Mouse (Mus musculus) natural killer cell, adult 2 months (primary cell): ENCODE results near the gene Fam240b.
"Not testable (repeated sequence)": the region's sequence is repeated elsewhere in the genome, so short reads cannot be mapped to it uniquely, and the experiment has no call there.

Experiments used
- DNase-seq, 2 experiments: peaks; one replicate each; pipeline ENCODE4 v3.0.0; 2022; ENCODE audit warnings: low spot score in 2 of 2

Gene Fam240b

DNA sequence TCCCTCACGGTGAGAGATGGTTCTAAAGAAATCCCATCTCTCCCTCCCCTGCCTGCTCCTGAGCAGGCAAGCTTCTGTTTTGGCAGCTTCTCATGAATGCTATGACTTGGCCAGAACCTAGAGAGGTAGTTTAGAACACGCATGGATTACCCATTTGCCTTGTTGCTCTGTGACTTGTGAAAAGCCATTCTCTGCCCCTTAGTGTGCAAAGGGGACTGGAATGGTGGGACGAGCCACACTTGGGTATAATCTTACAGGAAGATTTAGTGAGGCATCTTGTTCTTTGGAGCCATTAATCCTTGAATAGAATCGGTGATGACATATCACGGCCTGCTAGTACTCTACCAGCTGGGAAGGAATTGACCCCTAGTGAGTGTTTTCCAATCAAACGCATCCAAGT lies at the start of gene Fam240b:
TSS of gene Fam240b (minus strand) at position 101 of the 400 bp plus-strand sequence.
- no peak for DNase-seq

DNA sequence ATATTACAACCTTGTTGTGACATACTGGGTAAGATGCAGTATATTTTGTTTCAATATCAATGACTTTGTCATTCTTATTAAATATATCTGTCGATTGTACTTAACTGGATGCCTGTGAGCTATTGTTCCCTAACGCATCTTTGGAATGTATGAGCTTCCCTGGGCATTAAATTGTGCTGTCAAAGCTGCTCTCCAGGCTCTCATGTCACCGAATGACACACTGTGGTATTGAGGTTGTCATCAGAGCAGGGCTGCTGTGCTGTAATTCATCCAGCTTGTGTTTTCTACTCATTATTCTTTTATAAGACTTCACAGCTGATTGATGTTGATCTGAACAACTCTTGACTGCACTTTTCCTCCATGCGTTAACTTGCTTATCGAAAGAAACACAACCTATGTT lies 32.5 kb upstream of the Fam240b start:
- no peak for DNase-seq

DNA sequence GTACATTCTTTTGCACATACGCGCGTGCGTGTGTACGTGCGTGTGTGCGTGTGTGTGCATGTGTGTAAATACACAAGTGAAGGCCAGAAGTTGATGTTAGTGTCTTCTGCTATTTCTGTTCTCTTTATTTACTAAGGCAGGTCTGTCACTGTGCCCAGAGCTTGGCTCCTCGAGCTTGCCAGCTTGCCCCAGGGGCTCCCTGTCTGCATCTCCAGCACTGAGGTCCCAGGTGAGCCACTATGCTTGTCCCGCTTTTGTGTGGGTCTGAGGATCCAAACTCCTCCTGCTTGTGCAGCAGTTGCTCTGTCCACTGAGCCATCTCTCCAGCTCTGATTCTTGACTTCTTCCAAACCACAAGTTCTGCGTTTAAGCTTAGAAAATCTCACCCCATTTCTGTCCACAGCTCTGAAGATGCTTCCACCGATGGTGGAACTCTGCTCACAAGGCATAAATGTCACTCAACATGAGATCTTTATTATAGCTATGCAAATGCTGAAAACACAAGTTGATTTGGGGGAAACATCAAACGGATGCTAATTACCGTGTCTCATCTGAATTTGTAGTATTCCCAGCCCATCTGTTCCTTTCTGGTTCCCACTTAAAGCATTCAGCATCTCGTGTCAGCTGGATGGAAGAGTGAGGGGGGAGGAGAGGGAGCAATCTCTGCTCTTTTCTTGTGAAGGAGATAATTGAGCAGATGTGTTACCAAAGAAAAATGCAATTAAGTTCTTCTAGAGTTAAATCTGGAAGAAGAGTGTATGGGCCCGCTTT lies 29.1 kb upstream of the Fam240b start:
- no peak for DNase-seq

- no peak for DNase-seq
Measured at GRCm38 (mm10) chr13:64514247-64514646, 16.7 kb upstream of the Fam240b start.

- DNase-seq, result no peak
Measured at GRCm38 (mm10) chr13:64511616-64512015, 14.0 kb upstream of the Fam240b start.

DNA sequence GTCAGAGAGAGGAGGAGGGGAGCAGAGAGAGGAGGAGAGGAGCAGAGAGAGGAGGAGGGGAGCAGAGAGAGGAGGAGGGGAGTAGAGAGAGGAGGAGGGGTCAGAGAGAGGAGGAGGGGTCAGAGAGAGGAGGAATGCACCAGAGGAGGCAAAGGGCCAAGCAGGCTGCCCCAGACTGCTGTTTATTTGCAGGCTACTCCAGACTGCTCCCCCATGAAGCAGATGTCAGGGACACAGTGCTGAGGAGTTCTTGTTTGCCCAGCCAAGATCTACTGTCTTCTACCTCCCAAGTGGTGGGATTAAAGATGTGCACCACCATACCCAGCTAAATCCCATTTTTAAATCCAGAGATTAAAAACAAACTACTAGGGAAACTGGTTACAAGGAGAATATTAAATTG lies 9.8 kb upstream of the Fam240b start:
- DNase-seq, result no peak

GRCm38 (mm10) chr13:64502833-64503232 lies 5.2 kb upstream of the Fam240b start:
- DNase-seq, result no peak

DNA sequence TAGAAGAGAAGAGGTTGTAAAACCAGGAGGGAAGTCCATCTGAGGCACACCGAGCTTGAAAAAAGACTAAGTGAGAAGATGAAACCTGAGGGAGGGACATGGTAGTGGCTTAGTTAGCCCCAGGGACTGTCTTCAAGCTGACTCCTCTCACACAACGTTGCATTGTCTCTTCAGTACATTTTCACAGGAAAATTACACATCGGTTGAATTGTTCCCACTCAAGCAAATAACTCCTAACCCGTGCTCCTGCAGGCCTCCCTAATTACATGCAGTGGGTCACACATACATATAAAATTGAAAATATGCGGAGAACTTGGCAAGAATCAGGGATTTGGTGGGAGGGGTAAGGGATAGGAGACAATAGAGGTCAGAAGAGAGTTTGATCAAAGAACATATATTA lies 4.0 kb downstream of the Fam240b start:
- DNase-seq, result no peak

DNA sequence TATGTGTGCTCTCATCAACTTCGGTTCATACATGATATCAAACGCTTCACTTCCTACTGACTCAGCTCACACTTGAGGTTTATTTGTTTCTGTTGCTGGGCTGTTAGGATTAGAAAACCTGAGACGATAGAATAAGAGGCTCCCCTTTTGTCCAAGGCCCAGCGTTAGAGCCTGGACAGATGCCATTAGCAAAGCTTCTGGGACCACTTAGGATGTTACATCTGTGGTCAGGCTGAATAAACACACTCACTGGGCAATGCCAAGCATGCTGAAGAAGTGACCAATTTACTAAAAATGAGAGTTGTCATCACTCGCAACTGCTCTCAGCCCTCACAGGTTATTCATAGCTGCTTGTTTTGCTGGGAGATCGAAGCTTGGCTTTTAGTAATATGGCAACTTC lies 7.7 kb downstream of the Fam240b start:
- DNase-seq, result no peak

DNA sequence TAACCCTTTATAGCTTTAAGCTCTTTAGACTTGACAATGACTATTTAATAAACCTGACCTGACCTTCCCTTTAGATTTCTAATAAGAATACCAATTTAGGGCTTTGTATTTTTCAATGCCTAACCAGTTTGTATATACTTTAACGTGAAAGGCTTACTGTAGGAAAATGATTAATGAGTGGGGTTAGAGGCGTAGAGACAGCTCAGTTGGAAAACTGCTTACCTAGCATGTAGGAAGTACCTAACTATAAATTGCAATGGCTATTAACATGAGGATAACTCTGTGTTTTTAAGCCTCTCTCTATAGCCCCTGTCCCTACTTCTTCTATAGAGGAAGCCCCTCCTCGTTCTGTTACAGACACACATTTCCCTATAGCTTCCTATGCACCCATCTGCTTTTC lies 17.6 kb downstream of the Fam240b start:
- no peak for DNase-seq

DNA sequence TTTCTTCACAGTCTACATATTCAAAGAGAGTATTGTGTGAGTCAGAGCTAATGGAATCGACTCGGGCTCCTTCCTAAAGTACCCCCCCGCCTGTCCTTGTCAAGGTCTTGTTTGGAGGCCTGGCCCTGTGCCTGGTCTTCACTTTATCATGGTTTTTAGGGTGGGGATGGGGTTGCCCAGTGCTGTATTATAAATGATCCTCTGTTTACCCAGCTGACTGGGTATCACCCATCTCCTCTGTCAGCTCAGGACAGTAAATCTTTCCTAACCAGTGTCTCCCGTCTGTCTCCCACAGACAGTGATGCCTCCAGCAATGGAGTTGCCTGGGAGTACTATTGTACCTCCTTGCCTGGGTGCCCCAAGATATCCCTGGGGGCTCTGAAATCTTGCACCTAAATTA lies 19.6 kb downstream of the Fam240b start:
- no peak for DNase-seq

DNA sequence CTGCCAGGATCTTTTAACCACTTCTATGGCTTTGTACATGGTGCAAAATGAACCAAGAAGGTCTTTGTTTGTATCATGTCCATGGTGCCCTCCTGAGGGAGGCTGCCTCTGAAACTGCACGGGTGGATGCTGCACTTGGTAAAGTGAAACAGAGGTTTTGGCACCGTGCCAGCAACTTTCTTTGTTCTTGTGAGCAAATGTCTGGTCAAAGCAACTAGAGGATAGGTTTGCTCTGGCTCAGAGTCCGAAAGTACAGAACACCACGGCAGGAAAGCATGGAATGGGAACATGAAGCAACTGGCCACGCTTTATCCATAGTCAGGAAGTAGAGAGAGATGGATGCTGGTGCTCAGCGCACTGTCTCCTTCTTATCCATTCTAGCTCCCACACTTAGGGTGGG lies 29.7 kb downstream of the Fam240b start:
- DNase-seq, result no peak

DNA sequence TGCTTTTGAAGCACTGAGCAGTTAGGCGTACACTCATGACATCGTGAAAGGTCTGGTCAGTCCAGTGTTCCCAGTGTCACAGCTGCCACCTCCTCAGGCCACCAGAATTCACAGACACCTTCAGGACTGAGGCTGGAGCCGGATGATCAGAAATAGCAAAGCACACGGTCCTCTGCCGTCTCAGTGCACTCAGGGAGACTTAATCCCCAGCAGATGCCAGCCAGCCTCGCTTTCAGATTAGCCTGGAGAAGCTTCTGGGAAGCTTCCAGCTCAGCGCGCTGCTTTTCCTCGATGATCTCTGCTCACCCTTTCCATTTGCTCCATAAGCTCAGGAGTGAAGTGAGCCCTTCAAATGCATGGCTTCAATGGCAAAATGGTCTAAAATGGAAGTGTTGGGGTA lies 32.4 kb downstream of the Fam240b start:
- DNase-seq, result no peak

DNA sequence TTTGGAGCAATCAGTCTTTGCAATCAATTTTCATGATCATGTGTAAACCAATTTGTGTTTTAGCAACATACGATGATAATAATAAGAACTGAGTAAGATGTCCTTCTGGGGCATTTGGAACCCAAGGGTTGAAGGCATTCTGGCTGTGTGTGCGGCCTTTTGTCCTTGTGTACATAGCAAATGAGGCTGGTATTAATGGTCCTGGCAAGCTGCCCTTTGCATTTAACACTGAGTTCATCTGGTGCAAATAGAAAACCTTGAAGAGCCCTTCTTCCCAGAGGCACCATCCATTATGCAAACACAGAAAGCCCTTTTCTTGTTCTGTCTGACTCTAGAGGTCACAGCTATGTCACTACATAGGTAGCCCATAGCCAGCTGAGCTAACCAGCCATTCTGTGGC lies 35.0 kb downstream of the Fam240b start:
- DNase-seq, result no peak

- DNase-seq, result no peak
Measured at GRCm38 (mm10) chr13:64458181-64458580, 39.4 kb downstream of the Fam240b start.

DNA sequence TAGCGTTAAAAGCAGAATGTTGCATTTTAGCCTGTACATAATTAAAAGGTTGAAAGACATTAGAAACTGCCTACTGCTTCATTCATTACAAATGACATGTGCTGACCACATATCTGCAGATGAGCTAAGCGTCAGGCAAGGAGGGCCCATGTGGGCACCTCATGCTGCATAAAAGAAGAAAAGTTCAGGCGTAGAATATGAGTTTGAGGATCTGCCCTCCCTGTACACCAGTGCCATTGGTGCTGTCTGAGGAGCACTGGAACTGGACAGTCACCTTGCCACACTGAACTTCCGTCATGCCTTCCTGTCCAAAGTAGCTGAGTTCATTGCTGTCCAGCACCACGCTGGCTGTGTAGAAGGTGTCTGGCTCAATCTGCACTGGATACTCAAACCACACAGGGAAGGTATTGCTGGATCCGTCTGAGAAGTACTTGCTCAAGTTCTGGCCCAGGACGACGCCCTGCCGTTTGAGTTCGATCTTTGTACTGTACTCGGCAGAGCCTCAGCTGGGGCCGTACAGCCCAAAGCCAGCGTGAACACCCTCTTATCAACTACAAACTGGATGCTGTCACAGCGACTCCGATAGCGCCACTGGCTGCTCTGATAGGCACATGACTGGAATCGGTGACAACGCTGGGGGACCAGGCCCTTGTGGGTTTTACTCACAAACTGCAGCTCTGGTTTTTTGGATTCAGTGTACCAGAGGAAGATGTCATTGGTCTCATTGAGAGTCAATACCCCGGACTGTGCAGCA lies 40.2 kb downstream of the Fam240b start:
- not testable (repeated sequence) for DNase-seq

GRCm38 (mm10) chr13:64450001-64450794 lies 47.4 kb downstream of the Fam240b start:
- no peak for DNase-seq

DNA sequence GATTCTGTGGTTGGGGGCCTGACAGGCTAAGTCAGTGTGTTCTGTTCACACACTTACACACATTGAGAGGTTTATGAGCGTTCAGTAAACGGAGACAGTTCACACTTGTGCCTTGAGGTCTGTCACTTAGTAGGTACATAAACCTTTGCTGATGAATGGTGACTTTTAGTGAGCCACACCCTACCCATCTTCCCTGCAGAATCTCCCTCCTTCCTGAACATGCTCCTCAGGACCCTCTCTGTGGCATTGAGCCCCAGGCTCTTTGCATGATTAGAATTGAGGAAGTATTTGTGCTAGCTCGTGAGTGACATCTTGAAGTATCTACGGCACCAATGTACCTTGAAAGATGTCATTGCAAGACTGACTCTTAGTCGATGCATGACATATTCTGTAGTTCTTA lies 48.9 kb downstream of the Fam240b start:
- no peak for DNase-seq

GRCm38 (mm10) chr13:64447947-64448346 lies 49.6 kb downstream of the Fam240b start:
- DNase-seq, result no peak

GRCm38 (mm10) chr13:64445254-64445920 lies 52.2 kb downstream of the Fam240b start:
- DNase-seq, result no peak

DNA sequence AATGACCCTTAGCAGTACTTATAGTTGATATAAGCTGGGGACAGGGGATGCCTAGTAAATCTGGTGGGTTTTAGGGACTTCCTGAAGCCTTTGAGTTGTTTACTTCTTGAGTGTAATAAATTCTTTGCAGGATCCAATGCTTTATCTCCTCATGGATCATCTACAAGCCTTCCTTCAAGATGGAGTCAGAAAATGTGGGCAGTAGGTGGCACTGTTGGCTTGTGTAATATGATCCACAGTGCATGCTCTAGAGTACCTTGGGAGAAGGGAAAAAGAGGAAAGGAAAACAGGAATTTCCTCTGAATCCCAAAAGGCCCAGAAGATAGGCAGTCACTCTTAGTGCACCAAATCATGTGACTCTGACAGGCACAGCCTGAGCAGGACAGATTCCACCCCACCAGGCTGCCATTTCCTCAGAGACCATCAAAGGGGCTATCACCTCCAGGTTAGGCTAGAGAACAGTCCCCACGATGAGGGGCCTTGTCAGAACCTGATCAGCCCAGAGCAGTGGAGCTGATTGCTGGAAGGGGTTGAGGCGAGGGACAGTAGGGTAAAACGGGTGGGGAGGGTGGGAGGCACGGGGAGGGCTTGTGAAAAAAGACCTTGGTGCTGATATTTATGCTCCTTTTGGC lies 54.2 kb downstream of the Fam240b start:
- no peak for DNase-seq
